Mouse (Mus musculus) liver, adult 2 months (tissue): ENCODE measurements around the gene Cbwd1.

Experiments
- CTCF ChIP-seq: fragments of 200-500 bp; IDR thresholded peaks from 2 replicates; pipeline ENCODE4 v1.5.1; 2011; ENCODE audit warnings: low read depth, low read length, control low read depth
- POLR2A ChIP-seq: fragments of 200-500 bp; IDR thresholded peaks from 2 replicates; pipeline ENCODE4 v1.6.1; 2011; ENCODE audit warnings: low read length, control low read depth; ENCODE audit not compliant: insufficient read depth; ENCODE audit errors: extremely low read depth

DNA sequence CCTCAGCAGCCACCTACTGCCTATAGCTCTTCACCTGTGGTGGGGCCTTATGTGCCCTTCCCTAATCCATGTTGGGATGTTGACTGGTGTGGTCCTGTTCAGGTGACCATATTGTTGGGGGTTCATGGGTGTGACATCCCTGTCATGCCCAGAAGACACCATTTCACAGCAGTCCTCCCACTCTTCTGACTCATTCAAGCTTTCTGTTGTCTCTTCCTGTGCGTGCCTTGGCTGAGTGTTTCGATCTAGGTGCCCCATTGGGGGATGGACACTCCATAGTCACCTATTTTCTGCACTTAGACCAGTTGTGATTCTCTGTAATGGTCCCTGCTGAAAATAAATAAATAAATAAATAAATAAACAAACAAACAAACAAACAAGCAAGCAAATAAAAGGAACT lies 23.6 kb upstream of the Cbwd1 start:
- TF ChIP-seq CTCF, result no peak
- no peak for TF ChIP-seq POLR2A
